Mouse (Mus musculus) frontal cortex, adult (tissue): ENCODE measurements around the gene Fam124b.

Experiments used
- ATAC-seq: cut with Nextera tagmentation; 2 replicates; pipeline ENCODE4 v1.9.2; 2017; ENCODE audit warnings: mild to moderate bottlenecking, moderate library complexity, mixed read lengths; ENCODE audit not compliant: low TSS enrichment

The Fam124b gene

DNA sequence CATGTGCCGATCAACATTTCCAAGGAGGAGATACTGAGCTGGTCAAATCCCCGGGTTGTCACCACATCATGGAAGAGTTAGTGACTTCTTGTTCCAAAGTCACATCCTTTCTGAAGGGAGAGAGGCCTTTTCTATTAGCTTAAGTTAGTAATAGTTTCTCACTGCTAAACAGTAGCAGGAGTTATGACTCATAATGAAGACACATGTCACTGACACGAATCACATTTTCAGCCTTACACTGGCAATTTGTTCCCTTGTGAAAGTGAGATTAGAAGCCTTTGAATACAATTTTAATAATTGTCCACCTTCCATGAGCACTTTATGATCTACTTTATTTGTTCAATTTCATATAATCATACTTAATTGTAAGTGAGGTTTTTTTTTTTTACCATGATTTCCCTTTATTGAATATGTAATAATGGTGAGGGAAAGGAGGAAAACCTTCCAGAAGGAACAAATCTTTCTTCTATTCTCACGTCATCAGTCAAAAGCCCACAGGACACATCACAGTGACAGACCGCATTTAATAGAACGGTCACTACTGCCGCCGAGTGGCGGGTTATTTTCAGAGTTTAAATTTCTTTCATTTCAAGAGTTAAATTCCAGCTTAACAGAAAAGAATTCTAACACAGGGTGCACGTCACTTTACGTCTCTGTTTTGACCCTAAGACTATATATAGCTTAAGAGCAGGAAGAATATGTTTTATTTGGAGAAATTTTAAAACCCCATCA is 40.5 kb downstream of the Fam124b start:
- ATAC-seq, result no peak

DNA sequence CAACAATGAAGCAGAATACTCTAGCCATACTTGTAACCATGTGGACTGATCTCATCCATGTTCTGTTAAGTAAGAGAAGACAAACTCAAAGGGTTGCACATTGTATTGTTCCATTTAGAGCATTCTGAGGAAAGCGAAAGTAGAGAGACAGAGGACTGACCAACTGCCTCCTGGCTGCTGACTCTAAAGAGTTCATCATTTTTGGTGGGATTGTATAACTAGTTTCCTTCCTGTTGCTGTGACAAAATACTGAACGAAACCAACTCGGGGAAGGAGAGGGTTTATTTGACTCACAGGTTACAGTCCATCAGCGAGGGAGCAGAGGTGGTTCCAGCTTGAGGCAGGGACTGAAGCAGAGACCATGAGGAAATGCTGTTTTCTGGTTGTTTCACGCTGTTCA is 50.6 kb downstream of the Fam124b start:
- ATAC-seq, result no peak

DNA sequence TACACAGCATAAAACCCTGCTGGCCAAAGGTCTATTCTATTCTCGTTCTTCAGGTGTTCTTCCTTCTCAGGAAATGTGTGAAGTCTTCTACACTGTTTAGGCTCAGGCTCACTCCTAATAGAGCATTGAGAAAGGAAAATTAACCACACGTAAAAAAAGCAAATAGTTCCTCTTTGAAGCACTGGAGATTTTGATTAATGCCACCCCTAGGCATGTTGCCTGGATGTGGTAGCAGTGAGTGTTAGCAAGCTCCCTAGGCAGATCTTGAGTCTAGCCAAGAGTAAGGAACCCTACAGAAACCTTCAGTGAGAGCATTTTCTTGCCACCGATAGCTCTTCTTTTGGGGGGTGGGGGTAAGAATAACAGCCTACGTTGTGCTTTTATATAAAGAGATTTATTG is 51.7 kb downstream of the Fam124b start:
- ATAC-seq, result no peak

DNA sequence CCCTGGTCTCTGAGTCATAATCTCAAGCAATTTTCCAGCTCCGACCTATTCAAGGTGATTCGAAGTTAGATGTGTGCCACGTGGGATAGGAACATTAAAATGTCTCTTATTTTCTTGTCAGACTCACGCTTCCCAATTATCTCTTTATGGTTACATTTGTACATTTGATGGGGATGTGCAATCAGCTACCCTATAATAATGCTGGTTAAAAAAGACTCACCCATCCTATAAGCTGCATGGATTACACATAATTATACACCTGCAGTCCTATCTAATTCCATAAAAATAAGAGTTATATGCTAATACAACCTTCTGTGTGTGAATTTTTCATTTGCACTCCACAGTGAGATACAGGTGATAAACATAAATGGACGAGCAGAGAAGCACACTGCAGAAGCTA is 52.9 kb downstream of the Fam124b start:
- ATAC-seq, result no peak

DNA sequence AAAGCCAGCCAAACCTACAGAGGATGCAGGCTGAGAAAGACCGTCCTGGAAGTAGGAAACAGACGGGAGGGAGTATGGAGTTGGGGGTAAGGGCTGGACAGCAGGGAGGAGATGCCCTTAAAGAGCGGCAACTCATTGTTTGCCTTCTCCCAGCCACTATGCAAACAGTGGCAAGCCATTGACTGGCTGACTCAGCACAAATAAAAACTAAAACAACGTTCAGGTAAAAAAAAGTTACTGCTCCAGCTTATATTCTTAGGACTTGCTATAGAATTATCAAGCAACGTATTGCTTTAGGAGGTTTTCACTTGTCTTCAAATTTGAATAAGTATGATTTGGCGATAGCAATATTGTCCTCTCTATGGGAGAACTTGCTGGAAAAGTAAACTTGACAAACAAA is 55.3 kb downstream of the Fam124b start:
- ATAC-seq, result no peak

DNA sequence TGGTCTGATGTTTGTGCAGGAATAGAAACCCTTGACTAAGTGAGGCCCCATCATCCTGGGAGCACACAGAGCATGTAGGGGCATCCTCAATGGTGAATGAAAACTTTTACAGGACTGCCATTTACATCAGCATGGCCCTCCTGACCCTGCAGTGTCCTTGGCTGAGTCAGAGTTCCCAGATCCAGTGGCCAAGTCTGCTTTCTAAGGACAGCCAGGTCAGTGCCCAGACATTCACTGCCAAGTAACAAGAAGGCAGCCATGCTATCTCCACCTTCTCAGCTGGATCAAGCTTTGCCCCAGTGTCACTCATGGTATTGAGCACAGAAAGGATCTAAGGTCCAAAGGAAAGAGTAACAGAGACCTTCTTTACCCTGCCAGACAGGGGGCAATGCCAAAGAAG is 58.7 kb downstream of the Fam124b start:
- no peak for ATAC-seq

DNA sequence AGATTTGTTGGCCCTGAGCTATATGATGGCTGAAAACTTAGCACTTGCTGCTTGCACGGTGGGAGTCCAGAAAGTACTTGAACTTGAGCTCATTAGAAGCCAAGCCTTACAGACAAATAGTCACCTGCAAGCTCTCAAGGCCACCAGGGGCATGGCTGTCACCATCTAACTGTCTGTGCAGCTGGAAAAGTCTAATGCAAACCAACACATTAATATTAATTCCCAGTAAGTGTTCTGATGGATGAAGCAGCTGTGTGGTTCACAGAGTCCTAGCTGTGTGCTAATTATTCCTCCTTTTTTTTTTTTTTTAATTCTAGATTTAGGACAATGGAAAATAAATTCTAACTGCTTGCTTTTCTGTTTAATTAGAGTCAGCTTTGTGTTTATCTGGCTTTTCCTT is 63.4 kb downstream of the Fam124b start:
- ATAC-seq, result no peak

DNA sequence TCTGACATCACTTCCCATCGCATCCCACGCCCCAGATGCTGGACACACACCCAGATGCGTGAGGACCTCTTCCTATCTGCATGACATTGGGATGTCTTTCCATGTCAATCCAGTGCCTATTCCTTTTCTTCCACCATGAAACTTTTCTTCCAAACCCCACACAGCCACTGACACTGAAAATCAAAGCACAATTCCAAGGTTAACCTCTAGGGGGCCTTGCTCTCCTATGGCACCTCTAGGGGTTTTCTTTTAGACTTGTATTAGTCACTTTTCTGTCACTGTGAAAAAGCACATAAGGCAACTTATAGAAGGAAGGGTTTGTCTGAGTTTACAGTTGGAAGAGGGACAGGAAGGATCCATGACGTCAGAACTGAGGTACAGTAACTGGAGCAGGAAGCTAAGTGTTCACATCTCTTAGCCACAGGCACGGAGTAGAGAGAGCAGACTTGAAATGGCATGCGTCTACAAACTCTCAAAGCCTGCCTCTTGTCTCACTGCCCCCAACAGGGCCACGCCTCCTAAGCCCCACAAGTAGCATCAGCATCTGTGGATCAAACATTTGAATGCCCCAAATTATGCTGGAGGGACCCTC is 65.1 kb downstream of the Fam124b start:
- no peak for ATAC-seq

DNA sequence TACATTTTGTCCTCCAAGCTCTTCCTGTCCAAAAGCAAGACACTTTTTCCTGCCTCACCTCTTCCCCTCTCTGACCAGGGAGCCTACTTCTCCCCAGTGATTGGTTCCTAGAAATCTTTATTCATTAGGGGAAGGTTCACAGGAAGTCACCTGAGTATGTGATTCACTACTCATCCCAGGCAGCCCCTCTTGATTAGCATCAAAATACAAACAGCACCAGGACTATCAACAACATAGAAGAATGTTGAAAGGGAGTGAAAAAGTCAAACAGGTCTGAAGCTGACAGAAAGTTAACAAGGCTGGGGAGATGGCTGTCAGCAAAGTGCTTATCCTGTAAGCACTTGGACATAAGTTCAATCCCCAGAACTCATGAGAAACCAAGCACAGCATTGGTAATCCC is 67.6 kb downstream of the Fam124b start:
- no peak for ATAC-seq
